Mouse (Mus musculus) left cerebral cortex, postnatal 4 days (tissue): Measurements from ENCODE around the gene Ptprr. TPM values are rescaled to one million over a fixed set of nuclear protein-coding genes. Genes with fewer than 3 reads are reported as not detected.

ENCODE experiments used
- DNase-seq: peaks from one replicate; pipeline ENCODE4 v3.0.0-alpha.2; 2022
- intact Hi-C: fragments of 180-260 bp; cut with DNase I; formaldehyde crosslinking; loops from one replicate; pipeline ENCODE4 v1.15.1; 2025
- total RNA-seq, 2 experiments: library from RNA; stranded (reverse); gene quantifications; 2 replicates each; pipeline ENCODE4 v1.2.3; 2021

The Ptprr gene
- total RNA-seq, 2 experiments from 2014 or later = 22.0 to 23.5 TPM

DNA sequence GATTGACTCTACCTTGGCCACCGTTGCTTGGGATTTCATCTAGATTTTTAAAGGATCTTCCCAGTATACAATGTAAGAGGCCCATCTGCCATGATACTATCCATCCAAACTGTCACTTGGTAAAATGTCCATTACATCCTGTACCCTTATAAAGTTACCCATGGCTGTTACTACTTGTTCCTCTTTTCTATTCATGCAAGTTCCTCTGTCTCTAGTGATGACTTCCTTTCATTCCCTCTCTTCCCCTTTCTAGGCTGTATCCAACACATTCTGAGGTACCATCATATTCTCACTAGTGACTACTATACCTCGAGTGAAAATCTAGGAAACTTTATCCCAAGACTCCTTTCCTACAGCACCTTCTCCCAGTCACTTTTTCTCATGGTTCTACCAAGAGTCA, 173.7 kb downstream of the Ptprr start:
- DNase-seq = no peak
- intact Hi-C loops = loop anchor here (10.0 kb wide), 3 partner anchors 177 to 867 kb away; partner anchors contain the start of gene Ptprr

DNA sequence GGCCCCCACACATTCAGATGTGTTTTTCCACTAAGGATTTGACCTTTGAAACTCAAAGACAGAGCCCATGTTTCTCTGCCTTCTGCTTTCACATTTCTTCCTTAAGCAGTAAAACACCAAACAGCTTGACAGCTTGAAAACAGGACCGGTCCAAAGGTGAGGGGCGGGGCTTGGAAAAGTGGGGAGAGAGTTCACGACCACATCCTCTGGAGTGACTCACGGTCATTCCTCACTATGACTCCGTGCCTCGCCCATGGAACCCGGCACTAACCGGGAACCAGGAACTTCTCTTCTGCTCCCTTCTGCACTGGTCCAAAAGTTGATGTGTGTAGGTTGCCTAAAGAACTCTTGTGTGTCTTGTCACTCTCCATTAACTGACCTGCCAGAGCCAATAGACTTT, 174.3 kb downstream of the Ptprr start:
- intact Hi-C loops = loop anchor here (10.0 kb wide), 3 partner anchors 177 to 867 kb away; partner anchors contain the start of gene Ptprr
- DNase-seq = no peak

DNA sequence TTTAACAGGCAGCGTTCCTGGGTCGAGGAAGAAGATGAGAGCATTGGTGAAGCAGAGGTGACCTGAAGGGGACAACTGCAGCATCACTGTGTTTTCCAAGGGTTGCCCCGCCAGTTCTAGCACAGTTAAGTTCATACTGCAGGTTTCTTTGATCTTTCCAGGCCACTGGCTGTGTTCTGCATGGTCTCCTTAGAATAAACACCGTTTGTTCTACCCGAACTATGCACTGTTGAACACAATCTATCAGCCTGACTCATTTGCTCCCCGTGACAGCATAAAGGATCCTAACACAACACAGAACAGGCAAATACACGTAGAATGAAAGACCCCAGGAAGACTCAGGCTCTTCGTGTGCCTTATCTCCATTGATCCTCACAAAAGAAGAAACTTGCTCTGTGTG, 176.4 kb downstream of the Ptprr start:
- DNase-seq = no peak
- intact Hi-C loops = loop anchor here (10.0 kb wide), 3 partner anchors 180 to 870 kb away; partner anchors contain the start of gene Ptprr

DNA sequence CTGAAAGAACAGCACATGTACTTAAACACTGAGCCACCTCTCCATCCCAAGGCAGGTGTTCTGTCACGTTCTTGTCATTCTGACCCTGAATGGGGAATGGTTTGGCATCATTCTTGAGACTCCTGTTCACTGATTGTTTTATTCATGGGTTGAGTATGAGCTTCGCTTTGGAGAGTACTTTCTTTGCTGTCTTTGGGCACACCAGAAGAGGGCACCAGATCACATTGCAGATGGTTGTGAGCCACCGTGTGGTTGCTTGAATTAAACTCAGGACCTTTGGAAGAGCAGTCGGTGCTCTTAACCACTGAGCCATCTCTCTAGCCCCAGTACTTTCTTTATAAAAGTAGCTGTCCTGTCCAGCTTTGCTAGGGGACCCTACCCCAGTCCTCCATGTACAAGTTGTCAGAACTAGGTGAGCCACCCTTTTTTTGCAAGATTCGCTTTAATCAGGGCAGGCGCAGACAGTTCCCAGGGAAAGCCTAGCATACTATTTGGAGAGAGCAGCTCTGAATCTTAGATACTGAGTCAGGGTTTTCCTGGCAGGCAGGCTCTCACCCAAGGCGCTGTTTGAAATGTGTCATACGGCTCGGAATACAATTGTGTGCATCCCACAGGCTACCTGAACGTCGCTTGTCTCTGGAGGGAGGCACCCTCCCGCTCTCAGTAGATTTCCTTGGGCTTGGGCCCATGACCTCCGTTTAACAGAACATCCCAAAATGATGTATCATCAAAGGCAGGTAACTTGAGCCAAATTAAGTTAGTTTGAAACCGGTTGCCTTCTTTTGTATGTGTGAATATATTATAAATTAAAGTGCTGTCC, 178.8 kb downstream of the Ptprr start:
- DNase-seq = peak; percentile 21
- intact Hi-C loops = loop anchor here (5.0 to 10.0 kb wide), 5 partner anchors 115 to 872 kb away; partner anchors contain the start of gene Ptprr

DNA sequence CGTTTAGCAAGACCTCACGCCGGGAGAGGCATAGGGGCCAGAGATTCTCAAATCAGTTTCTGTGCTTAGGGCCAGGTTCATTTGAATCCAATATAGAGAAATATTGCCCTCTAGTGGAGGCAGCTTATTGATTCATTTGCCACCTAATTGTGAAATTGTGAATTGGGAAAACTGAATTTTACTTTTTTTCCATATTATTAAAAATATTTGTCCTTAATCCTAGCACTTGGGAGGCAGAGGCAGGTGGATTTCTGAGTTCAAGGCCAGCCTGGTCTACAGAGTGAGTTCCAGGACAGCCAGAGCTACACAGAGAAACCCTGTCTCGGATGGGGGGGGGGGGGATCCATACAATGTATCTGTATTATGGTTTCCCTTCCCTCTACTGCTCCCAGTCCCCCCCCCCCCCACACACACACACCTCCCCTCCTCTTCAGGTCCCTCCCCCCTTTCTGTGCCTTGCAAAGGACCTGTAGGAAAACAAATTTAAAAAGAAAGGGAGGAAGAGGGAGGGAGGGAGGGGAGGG, 179.5 kb downstream of the Ptprr start:
- intact Hi-C loops = loop anchor here (5.0 to 10.0 kb wide), 5 partner anchors 115 to 873 kb away; partner anchors contain the start of gene Ptprr
- no peak for DNase-seq

DNA sequence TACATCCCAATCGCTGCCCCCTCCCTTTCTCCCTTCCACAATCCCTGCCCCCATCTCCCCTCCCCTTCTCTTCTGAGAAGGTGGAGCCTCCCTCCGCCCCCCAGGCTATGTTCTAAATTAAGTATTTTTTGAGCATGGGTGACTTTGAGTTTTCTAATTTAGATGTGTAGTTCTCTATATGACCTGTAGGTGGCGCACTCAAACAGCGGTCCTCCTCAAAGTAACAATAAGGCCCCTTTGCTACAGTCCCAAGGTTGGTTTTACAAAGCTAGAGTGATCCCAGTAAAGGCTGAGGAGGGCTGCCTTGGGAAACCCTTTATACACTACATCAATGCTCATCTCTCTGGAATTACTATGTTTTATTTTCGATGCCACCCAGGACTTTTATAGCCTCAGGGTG, 181.0 kb downstream of the Ptprr start:
- intact Hi-C loops = loop anchor here (5.0 to 10.0 kb wide), 5 partner anchors 117 to 874 kb away; partner anchors contain the start of gene Ptprr
- DNase-seq = peak; percentile 23

DNA sequence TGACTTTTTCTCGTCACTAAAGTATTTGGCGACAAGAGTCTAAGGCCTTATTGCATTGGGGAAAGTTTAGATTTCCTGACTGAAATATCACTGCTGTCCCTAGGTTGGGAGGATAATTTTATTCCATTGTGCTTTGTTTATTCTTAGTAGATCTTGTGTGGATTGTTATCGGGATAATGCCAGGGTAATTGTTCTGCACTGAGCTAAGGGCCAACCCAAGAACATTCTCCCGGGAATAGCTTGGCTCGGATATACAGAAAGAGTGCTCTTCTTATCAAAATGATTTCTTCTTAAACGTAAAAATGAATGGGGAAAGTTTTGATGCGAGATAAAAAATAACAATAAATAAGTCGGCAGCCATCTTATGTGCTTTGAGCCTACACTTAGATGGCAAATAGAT, 183.5 kb downstream of the Ptprr start:
- DNase-seq = no peak
- intact Hi-C loops = loop anchor here (10.0 kb wide), 2 partner anchors 693 to 833 kb away; partner anchors contain the start of gene Myrfl

DNA sequence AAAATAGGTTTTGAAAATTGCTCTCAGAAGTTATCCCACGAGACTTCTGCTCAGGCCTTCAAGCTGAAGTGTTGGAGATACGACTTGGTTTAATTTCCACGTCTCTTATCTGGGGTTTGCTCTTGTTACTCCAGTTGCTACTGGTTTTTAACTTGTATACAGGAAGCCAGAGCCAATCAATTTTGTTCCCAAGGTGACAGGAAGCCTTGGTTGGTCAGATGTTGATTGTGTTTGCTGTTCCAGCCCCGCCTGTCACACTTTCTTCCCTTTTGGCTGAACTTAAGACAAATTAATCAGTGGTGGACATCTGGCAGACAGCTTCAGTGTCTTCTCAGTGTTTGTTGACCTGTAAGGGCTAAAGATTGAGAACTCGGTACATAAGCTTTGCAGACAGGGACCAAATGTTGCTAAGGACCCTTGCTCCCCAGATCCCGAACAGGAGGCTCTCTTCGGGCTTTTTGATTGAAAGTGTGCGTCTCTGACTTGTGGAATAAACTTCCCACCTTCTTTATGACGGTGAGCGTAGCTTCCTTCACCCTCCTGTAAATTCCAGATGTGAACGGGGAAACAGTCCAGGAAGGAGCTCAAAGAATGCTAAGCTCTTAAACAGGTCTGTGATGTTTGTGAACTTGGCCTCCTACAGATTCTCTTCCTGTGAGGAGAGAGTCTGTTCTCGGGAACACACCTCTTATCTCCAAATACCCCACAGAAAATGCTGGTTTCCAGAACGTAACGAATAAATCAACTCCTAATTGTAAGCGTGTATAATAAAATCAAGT, 187.8 kb downstream of the Ptprr start:
- no peak for DNase-seq
- intact Hi-C loops = loop anchor here (10.0 kb wide), 2 partner anchors 689 to 829 kb away; partner anchors contain the start of gene Myrfl

DNA sequence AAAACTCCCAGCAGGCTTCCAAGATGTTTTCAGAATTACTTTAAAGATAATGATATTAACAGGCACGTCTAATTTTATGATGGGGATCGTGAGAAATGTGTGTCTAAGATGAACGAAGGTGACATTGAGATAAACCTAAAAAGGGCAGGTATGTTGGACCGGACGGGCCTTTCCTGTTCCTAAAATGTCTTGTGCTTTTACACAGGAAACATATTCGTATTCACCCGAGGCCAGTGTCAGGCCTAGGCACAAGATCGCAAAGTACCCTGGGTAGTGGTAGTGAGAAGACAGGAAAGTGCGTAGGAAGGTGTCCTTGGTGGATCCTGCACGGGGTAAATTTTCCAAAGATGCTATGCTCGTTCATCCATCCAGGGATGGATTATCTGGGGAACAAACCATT, 188.4 kb downstream of the Ptprr start:
- intact Hi-C loops = loop anchor here (10.0 kb wide), 2 partner anchors 688 to 828 kb away; partner anchors contain the start of gene Myrfl
- no peak for DNase-seq

DNA sequence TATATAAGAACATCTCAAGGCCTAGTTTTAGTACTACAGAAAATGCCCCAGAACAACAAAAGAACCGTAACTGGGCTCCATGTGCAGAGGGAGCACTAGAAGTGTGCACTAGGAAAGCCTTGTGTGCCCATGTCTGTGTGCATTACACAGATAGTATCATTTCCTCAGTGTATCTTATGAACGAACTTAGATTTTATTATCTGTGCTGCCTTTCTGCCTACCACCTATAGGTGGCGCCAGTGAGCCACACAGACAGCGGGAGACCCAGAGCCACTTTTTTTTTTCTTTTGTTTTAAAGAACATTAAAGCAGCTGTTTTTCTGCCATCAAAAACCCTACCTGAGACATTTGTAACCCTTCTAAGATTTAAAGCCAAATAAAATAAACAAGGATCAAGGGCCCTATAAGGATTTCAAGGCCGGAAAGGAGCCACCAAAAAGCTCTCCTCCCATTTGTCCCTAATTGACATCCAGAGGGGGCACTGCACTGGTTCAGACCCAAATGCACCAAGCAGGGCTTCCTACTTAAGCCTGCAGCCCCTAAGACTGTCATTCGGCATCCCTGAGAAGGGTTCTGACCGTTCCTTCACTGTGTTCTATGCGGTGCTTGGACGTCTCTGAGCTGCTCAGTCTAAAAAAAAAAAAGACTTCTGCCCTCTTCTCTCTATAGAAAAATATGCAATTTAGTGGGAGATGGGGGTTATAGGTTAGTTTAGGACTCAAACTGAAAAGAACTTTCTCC, 190.1 kb downstream of the Ptprr start:
- DNase-seq = no peak
- intact Hi-C loops = loop anchor here (2.0 to 10.0 kb wide), 3 partner anchors 111 to 827 kb away; partner anchors contain the start of gene Myrfl

DNA sequence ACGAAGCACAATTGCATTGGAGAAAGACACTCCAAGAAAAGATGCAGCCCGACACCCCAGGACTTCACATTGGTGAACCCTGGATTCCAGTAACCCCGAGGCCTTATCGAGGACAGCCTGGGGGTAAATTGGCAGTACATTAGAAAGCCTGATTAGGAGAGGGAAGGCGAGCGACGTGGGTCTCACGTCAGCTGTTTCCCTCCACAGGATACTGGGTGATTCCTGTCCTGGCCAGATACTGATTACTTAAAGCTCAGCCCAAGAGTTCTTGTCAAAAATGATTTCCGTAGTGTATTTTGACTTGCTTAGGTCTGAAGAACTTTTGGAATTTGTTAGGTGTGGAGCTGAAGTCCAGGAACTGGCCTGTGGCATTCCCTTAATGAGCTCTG, 190.7 kb downstream of the Ptprr start:
- DNase-seq = no peak
- intact Hi-C loops = loop anchor here (2.0 to 10.0 kb wide), 3 partner anchors 110 to 826 kb away; partner anchors contain the start of gene Myrfl

DNA sequence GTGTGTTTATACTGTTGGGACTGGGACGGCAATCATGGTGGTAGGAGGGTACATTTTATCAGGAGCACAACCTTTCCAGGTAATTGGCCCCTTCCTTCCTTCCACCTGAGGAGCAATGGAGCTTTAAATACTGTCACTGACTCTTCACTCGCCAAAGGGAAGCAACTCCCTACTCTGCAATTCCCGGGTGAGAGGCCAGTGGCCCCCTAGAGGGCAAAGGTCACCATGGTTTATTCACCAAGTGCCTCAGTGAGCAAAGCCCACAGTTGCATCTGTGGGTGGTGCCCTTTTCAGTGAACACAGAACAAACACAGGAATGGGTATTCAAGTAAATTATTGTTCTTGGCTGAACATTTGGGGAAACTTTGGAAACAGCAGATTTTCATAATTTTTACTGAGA, 194.1 kb downstream of the Ptprr start:
- intact Hi-C loops = no loop called here
- no peak for DNase-seq

DNA sequence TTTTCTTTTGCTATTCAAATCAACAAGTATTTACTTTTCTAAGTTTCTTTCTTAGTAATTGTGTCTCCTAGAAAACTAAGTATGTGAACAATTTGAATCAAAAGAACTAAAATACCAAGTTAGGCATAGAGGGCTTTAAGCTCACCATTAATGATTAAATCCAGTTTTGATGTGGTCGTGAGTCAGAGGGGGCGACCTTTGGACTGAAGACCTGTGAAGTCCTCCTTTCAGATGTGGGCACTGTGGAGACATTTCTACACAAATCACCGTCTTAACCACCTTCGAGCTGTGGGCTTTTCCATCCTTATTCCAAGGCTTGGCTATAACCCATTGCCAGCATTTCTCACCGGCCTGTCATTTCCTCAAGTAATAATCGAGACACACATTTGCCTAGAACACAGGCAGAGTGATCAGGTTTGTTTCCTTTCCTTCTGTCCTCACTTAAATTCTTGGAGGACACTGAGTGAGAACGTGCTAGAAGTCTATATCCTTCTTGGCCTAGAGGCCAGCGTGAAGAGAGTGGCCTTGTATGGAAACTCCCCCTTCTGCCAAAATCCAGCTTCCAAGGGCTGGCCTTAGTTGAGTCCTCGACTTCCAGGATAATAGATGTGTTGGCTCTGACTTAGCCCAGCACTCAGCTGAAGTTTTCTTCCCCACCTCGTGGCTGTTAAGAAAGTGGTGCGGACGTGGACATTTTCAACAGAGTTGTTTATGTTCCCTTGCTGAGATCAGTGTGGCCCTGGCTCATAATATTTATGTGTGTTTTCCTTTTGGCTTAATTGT, 202.5 kb downstream of the Ptprr start:
- intact Hi-C loops = no loop called here
- no peak for DNase-seq

DNA sequence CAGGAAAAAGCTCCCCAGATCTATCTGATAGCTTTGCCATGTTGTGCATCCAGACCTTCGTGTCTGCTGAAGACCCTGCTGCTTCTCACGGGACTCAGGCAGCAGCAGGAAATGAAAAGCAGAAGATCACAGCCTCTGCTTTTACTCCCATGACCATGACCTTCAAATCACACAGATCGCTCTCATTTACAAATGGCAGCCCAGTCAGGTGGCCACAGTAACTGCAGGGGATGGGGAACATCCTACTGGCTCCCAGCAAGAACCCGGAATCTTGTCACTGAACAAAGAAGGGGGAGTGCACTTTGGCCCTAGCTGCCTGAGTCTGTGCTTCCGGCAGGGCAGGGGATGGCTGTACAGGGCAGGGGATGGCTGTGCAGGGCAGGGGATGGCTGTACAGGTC, 217.3 kb downstream of the Ptprr start:
- intact Hi-C loops = no loop called here
- DNase-seq = no peak

DNA sequence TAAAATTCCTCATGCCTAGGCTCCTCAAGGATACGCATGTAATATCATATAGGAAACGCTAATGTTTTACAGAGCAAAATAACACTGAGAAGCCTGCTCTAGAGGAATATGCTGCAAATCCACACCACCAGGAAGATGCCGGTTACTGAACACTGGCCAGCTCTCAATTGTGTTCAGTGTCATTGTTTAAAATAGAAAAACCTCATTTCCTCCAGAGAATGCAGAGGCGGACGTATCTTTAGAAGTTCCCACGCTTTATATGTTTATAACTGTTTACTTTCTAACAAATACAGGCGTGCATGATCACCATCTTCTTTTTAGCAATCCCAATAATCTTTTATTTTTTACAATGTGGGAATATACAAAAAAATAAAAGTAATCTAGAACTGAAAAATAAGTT, 224.2 kb downstream of the Ptprr start:
- DNase-seq = no peak
- intact Hi-C loops = no loop called here

DNA sequence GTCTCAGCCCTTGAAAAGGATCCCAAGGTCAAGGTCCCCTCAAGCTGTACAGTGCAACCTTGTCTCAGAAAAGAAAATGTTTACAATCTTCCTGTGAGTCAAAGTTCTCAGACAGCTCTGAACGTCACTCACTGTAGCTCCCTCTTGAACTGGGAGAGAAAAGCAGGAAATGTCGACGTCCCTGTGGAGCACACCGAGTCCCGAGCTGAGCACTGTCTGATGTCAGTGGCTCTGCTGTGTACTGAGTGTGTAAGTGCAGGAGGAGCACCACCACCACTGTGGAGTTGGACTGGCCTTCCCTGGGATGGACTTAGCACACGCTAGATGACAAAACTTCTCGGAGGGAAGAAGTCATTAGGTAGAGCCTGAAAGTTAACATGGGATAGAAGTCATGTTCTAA, 225.4 kb downstream of the Ptprr start:
- DNase-seq = no peak
- intact Hi-C loops = no loop called here

DNA sequence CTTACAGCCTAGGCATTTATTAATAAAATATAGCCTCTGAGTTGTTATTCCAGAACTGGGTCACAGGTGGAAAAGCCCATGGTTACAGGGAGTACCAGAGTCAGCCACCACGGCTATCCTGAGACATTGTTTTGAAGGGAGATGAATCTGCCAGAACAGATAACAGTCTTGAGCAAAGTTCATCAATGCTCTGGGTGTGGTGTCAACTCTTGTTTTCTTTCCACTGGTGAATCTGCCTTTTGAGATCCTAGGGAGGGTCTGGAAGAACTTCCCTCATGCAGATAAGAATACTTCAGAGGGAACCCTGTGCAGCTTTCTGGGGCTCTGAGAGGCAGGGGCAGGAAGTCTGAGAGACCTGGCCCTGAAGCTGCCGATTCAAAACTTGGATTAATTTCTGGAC, 227.6 kb downstream of the Ptprr start:
- DNase-seq = no peak
- intact Hi-C loops = no loop called here

DNA sequence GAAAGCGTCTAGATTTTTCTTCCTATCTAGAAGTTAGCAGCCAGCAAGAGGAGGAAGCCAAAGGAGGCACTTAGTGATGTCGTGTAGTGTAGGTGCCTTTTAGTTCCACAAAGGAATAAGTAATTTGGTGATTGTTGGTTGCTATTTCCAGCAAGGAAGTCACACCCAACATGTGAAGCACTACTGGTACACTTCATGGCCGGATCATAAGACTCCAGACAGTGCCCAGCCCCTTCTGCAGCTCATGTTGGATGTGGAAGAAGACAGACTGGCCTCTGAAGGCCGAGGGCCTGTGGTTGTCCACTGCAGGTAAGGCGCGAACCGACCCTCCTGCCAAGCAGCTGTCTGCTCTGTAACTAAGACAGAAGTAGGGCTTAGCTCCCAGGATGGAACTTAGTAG, 234.7 kb downstream of the Ptprr start:
- intact Hi-C loops = no loop called here

DNA sequence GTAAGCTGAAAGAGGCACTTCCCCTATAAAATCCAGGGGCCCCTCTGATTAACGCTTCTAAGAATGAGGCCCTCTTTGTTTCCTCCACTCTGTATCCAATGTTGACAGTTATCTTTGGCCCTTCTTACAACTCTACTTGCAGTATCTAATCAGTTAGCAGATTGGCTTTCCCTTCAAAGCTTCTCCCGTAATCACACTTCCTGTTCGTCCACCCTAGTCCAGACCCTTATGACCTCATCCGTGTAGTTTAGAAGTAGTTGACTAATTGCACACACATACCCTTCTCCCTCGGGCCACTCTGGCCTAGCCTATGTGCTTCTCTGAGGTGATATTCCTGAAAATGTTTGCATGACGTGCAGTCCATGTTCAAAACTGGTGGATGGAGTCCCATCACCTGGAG, 236.0 kb downstream of the Ptprr start:
- DNase-seq = no peak
- intact Hi-C loops = no loop called here

More for the DNA sequence above, 234.7 kb downstream of the Ptprr start:
- DNase-seq = no peak
